In genomic region chr7:142035048-142035811, GRCm38 (mm10) we compare ENCODE assay signal across 18 mouse cellular contexts. TPM values are rescaled to one million over a fixed set of nuclear protein-coding genes. Genes with fewer than 3 reads are reported as not detected.
DNase-seq lines count a peak whose midpoint lies in the region; ATAC-seq lines count a peak whose summit lies in the region.
"Had no signal": no experiment of that assay in that cellular context is flagged by ENCODE, and none has a peak within 500 bp of the region (broad histone marks: within the 10 kb centered on the region; RNA-seq: fewer than 3 reads in every experiment).

No protein-coding gene starts in this region.

- no peak overlapping the region for H3K4me2 ChIP-seq in kidney, embryonic 15.5 days
- no peak overlapping the region for H3K4me2 ChIP-seq in lung, embryonic 15.5 days
- H3K4me2 ChIP-seq: heart, embryonic 11.5 days; hindbrain, embryonic 13.5 days; liver, embryonic 11.5 days; lung, embryonic 14.5 days had no signal

- no peak for ATAC-seq in kidney, embryonic 15.5 days (replicated peaks; ENCODE audit: low FRiP score)
- no peak for ATAC-seq in lung, embryonic 15.5 days (ENCODE audit: borderline replicate concordance, extremely low read depth, low FRiP score, low TSS enrichment)
- ATAC-seq: forebrain, embryonic 14.5 days; inflammation-experienced regulatory T-cells, adult 6 months; midbrain, embryonic 16.5 days had no signal

- WGBS in kidney, embryonic 15.5 days: 53% methylated on average over 2 of the region's 2 CpGs
- 40% methylated on average over 2 of the region's 2 CpGs for WGBS in lung, embryonic 15.5 days
- WGBS in large intestine, adult 2 months: 29% methylated on average over 2 of the region's 2 CpGs

- H3K9ac ChIP-seq in kidney, embryonic 15.5 days: no peak overlapping the region
- no peak overlapping the region for H3K9ac ChIP-seq in lung, embryonic 15.5 days
- H3K9ac ChIP-seq: hindbrain, embryonic 13.5 days; lung, embryonic 14.5 days had no signal

- H3K4me1 ChIP-seq in kidney, embryonic 15.5 days: 0 out of 2 replicates have a peak, but pooled peaks cover 4% of the 10 kb centered on the region
- peaks cover 19% of the 10 kb centered on the region; the same call in 1 of the 2 replicates for H3K4me1 ChIP-seq in lung, embryonic 15.5 days

- H3K9me3 ChIP-seq in kidney, embryonic 15.5 days (replicated peaks): no peaks in the 10 kb centered on the region
- H3K9me3 ChIP-seq in lung, embryonic 15.5 days: no peaks in the 10 kb centered on the region
- H3K9me3 ChIP-seq: hindbrain, embryonic 13.5 days had no signal

- H3K27me3 ChIP-seq in kidney, embryonic 15.5 days: no peaks in the 10 kb centered on the region
- no peaks in the 10 kb centered on the region for H3K27me3 ChIP-seq in lung, embryonic 15.5 days
- H3K27me3 ChIP-seq: hindbrain, embryonic 13.5 days had no signal

- H3K27ac ChIP-seq in kidney, embryonic 15.5 days: no peak overlapping the region
- peak overlapping the region; percentile 37; the same call in 1 of the 2 replicates for H3K27ac ChIP-seq in lung, embryonic 15.5 days
- H3K27ac ChIP-seq: hindbrain, embryonic 13.5 days had no signal

- DNase-seq in kidney, adult 18-20 months: peak; percentile 22
- no peak for DNase-seq in lung, postnatal 10 days
- DNase-seq in large intestine, adult 2 months (ENCODE audit: low read depth, low spot score): peak; percentile 80
- no peak for DNase-seq in layer of hippocampus, adult 9-10 months (ENCODE audit: low spot score)
- no peak for DNase-seq in layer of hippocampus, adult 11-12 months (ENCODE audit: low spot score)
- DNase-seq: cerebellum, adult 2 months; heart, postnatal 14 days; layer of hippocampus, postnatal 36 days; lung, embryonic 14.5 days; thymus, adult 2 months had no signal

- H3K4me3 ChIP-seq in kidney, embryonic 15.5 days (replicated peaks): no peak overlapping the region
- no peak overlapping the region for H3K4me3 ChIP-seq in lung, embryonic 15.5 days
- H3K4me3 ChIP-seq: hindbrain, embryonic 13.5 days had no signal

- H3K36me3 ChIP-seq in kidney, embryonic 15.5 days: no peaks in the 10 kb centered on the region
- 0 out of 2 replicates have a peak, but pooled peaks cover 3% of the 10 kb centered on the region for H3K36me3 ChIP-seq in lung, embryonic 15.5 days
- H3K36me3 ChIP-seq: hindbrain, embryonic 13.5 days had no signal

RNA-seq across cellular contexts. Expression of gene Mob2, which starts 25.6 kb away (rescaled TPM):
- polyA plus RNA-seq in kidney, embryonic 15.5 days (2015; fragmentation: Nextera tagmentation; extraction: Ambion mirVana): 62.3 and 66.9 TPM in 2 replicates
- 74.7 and 80.1 TPM in 2 replicates for polyA plus RNA-seq in lung, embryonic 15.5 days (2015; fragmentation: Nextera tagmentation; extraction: Ambion mirVana)
- 52.5 and 62.4 TPM in 2 replicates for polyA plus RNA-seq in large intestine, adult 2 months (2012; rRNA removed)

Comparison
In these comparisons a context has a peak if more than half of its experiments do, and no peak if none do; other contexts are left out.
1. DNase-seq: peak in kidney, adult 18-20 months (single experiment) and large intestine, adult 2 months (single experiment); none in lung, postnatal 10 days (single experiment), layer of hippocampus, adult 9-10 months (single experiment) and layer of hippocampus, adult 11-12 months (single experiment).